Mouse (Mus musculus) spleen, adult 2 months (tissue): Measurements from ENCODE around the gene Smim11. TPM values are rescaled to one million over a fixed set of nuclear protein-coding genes. Genes with fewer than 3 reads are reported as not detected.
A peak's percentile ranks its signal among the peaks of the same experiment; 100 is the strongest.

Source experiments
- DNase-seq, 2 experiments: peaks; one replicate each; pipeline versions ENCODE4 v3.0.0 to v3.0.0-alpha.2; 2012 to 2021; ENCODE audit warnings: low spot score in 2 of 2, low read depth in 1 of 2
- H3K27ac ChIP-seq: fragments of 200-500 bp; 2 replicates; pipeline ENCODE4 v1.5.1; 2012; ENCODE audit warnings: low read length, inconsistent platforms; ENCODE audit not compliant: insufficient read depth
- H3K27me3 ChIP-seq: fragments of 200-500 bp; 2 replicates; pipeline ENCODE4 v1.6.1; 2012; ENCODE audit warnings: mild to moderate bottlenecking, moderate library complexity, low read length, inconsistent platforms; ENCODE audit not compliant: control insufficient read depth, insufficient read depth
- H3K36me3 ChIP-seq: fragments of 200-500 bp; 2 replicates; pipeline ENCODE4 v1.6.1; 2012; ENCODE audit warnings: mild to moderate bottlenecking, low read length, inconsistent platforms; ENCODE audit not compliant: control insufficient read depth, insufficient read depth
- H3K4me1 ChIP-seq: fragments of 200-500 bp; 2 replicates; pipeline ENCODE4 v1.6.1; 2011; ENCODE audit warnings: inconsistent platforms; ENCODE audit not compliant: control insufficient read depth, insufficient read depth, insufficient read length
- H3K4me3 ChIP-seq: fragments of 200-500 bp; 2 replicates; pipeline ENCODE4 v1.5.1; 2011; ENCODE audit warnings: mild to moderate bottlenecking, inconsistent platforms; ENCODE audit not compliant: insufficient read depth, insufficient read length; ENCODE audit errors: extremely low read depth
- CTCF ChIP-seq: fragments of 200-500 bp; IDR thresholded peaks from 2 replicates; pipeline ENCODE4 v1.5.1; 2011; ENCODE audit warnings: mild to moderate bottlenecking, inconsistent platforms; ENCODE audit not compliant: insufficient read depth, insufficient read length, insufficient replicate concordance; ENCODE audit errors: extremely low read depth
- POLR2A ChIP-seq: fragments of 200-500 bp; IDR thresholded peaks from 2 replicates; pipeline ENCODE4 v1.6.1; 2011; ENCODE audit warnings: low read depth, low read length, inconsistent platforms
- WGBS: fragments of 180-500 bp; shearing (Covaris S2); methylation state at CpG from one replicate; pipeline ENCODE4 v1.1.7; 2018; 5-methylcytosine and 5-hydroxymethylcytosine counted together
- polyA plus RNA-seq: library from polyadenylated mRNA; depleted of rRNA; stranded (reverse); fragments of >200 nt; gene quantifications from 2 replicates; pipeline ENCODE4 v1.2.3, GENCODE M21; 2012

Smim11 gene
- polyA plus RNA-seq, 1 experiment: 12.0 TPM

DNA sequence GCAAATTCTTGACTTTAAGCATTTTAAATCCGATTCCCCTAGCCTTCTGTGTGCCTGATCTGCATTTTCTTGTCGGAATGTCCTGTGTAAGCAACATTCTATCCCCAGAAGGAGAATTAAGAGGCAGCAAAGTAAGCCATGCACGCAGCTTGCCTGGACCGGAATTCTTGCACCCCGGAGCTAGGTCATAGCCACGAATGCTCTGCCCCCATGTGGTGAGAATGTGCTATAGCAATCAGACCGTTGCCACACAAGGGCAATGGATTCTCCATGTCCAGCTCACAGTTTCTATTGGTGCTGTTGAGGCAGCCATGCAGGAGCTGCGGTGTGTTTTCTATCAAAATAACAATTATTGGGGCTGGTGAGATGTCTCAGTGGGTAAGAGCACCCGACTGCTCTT, 35.2 kb downstream of the Smim11 start:
- H3K4me3 ChIP-seq: no peak overlapping the region
- no peaks in the 10 kb centered on the region for H3K36me3 ChIP-seq
- WGBS: 11% methylated on average over 9 of the region's 9 CpGs
- TF ChIP-seq CTCF (peak; percentile 71; the same call in 1 of the 2 replicates), POLR2A (no peak)
- peak; percentile 23 to 39 for DNase-seq
- H3K4me1 ChIP-seq: no peaks in the 10 kb centered on the region
- no peak overlapping the region for H3K27ac ChIP-seq
- no peaks in the 10 kb centered on the region for H3K27me3 ChIP-seq

DNA sequence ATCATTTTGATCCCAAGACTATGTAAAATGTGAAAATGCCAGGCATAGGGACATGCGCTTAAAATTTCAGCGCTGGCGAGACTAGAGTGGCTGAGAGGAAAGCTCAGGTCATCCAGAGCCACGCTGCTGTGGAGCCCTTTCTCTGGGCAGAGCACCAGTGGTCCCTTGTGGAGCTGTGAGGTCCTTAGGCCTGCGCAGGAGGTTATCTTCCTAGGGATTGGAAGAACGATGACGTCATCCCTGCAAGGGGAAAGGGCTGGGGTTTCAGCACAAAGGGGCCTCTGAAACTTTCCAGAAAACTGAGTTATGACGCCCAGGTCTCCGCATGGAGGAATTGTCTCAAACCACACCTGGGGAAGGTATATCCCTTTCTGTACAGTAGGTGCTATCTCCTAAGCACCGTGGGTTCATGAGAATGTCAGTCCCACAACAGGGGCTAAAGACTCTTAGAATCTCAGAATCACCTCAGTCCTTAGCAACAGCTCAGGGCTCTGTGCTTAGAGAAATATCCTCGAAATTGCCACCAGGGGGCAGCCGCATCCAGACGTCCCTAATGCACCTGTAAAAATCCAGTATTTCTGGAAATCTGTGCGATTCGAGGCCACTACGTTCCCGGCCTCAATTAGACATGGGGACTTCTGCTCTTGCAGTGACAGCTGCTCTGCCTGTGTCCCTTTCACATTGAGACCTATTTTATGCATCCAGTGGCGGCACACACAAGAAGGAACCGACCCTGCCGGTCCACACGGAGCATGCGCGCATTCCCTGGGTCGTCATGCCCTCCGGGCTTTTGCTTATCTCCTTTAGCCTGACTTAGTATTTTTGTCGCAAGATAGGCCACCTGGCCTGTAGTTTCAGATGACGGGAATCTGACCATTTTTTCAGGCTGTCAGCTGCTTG, 39.8 kb downstream of the Smim11 start:
- Histone ChIP-seq H3K36me3 (no peaks in the 10 kb centered on the region), H3K27ac (no peak overlapping the region), H3K27me3 (no peaks in the 10 kb centered on the region), H3K4me3 (no peak overlapping the region), H3K4me1 (no peaks in the 10 kb centered on the region)
- TF ChIP-seq CTCF: peak; percentile 41; the same call in 1 of the 2 replicates
- no peak for TF ChIP-seq POLR2A
- peak; percentile 3 to 33 for DNase-seq
- WGBS: 28% methylated on average over 27 of the region's 27 CpGs

DNA sequence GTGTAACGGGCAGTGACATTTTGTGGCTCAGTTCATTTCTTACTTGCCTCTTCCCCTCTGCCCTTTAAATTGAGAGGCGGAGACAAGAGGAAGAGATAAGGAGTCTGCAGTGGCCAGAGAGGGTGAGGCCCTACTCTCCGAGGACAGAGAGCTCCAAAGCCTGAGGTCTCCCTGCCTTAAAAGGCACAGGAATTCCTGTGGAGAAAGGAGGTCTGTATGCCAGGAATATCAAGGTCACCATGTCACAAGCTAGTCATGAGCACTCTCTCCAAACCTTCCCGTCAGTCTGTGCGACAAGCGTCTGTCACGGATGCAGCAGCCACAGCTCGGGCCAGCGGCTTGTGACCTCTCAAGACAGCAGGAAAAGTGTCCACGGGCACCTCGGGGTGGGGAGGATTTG, 44.1 kb downstream of the Smim11 start:
- Histone ChIP-seq H3K4me3 (no peak overlapping the region), H3K27ac (no peak overlapping the region), H3K4me1 (no peaks in the 10 kb centered on the region), H3K27me3 (no peaks in the 10 kb centered on the region), H3K36me3 (no peaks in the 10 kb centered on the region)
- WGBS: 74% methylated on average over 11 of the region's 11 CpGs
- TF ChIP-seq POLR2A (no peak), CTCF (no peak)
- no peak for DNase-seq

DNA sequence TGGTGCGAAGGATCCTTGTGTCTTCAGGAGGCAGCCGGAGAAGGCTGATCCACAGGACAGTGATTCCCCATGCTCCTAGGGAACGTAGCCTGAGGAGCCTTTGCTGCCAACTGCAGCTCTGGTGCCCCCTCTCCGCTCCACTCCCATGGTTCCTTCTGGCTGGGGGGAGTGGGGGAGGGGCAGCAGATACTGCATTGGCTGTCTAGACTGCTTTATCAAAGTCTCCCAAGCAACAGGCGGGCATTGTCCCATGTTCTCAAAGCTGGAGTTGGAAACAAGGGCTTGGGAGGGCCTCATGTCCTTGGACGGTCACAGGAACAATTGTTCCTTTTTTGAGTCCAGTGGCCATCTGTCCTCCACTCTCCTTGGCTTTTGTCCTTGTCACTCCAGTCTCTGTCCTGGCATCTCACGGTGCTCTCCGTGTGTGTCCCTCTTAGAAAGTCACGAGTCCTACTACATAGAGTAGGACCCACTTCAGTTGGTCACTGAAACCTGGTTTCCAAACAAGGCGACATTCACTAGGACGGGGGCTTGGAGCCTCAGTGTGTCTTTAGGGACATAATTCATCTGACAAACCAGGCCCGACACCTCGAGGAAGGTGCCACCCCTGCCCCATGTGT, 45.3 kb downstream of the Smim11 start:
- WGBS: 86% methylated on average over 13 of the region's 13 CpGs
- no peaks in the 10 kb centered on the region for H3K4me1 ChIP-seq
- TF ChIP-seq POLR2A (no peak), CTCF (no peak)
- H3K36me3 ChIP-seq: no peaks in the 10 kb centered on the region
- DNase-seq: no peak
- no peak overlapping the region for H3K27ac ChIP-seq
- no peaks in the 10 kb centered on the region for H3K27me3 ChIP-seq
- H3K4me3 ChIP-seq: no peak overlapping the region

DNA sequence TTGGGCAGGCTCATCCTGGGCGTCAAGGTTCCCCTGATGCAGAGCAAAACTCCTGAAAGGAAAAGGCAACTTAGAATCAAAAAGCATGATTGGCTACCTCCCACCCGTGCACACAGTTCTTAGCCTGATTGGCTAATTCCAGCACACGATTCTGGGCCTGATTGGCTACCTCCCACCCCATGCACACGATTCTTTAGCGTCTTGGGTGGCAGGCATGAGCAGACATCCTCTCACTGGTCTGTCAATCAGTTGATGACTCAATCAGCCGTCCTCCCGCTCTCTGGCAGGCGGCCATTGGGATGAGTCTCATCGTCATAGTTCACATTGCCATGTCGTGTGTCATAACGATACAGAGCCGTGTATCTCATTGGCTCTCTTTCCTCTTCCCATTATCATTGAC, 47.9 kb downstream of the Smim11 start:
- WGBS: 94% methylated on average over 12 of the region's 12 CpGs
- TF ChIP-seq POLR2A (no peak), CTCF (no peak)
- no peaks in the 10 kb centered on the region for H3K36me3 ChIP-seq
- no peak for DNase-seq
- no peak overlapping the region for H3K4me3 ChIP-seq
- H3K27ac ChIP-seq: no peak overlapping the region
- H3K4me1 ChIP-seq: no peaks in the 10 kb centered on the region
- H3K27me3 ChIP-seq: no peaks in the 10 kb centered on the region

DNA sequence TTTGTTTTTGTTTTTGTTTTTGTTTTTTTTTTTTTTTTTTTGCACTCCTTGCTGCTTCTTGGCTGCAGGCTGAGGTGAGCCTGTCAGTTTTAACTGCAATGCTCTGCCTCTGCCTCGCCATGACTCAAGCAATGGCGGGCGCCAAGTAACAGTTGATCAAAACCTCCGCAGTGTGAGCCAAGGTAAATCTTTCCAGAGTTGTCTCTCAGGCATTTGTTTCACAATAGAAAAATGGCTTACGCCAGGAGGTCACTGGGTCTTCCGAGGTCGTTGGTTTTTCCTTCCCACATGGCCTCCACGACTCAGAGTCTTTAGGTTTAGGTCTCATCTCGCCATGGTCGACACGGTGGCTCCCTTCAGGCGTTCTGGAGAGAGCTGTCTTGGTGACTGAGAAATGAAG, 52.2 kb downstream of the Smim11 start:
- WGBS: 90% methylated on average over 12 of the region's 12 CpGs
- H3K4me1 ChIP-seq: no peaks in the 10 kb centered on the region
- TF ChIP-seq POLR2A (no peak), CTCF (no peak)
- no peaks in the 10 kb centered on the region for H3K27me3 ChIP-seq
- H3K27ac ChIP-seq: no peak overlapping the region
- DNase-seq: no peak
- H3K4me3 ChIP-seq: no peak overlapping the region
- H3K36me3 ChIP-seq: no peaks in the 10 kb centered on the region

DNA sequence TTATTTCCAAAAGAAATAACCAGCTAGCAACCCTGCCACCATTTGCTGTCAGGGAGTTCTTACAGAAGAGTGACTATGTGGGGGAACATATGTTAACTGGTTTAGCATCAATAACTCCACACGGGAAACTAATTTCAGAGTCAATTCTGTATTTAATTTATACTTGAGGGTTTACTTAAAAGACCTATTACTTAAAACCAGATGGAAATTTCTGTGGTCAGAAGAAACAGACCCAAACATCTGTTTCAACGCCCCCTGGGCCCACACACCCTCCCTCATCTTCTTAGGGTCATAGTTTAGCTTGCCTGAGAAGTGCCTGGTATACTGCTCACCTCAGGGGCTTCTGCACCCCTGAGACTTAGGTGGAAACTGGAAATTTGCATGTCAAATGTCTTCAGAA, 52.8 kb downstream of the Smim11 start:
- no peaks in the 10 kb centered on the region for H3K27me3 ChIP-seq
- no peak for TF ChIP-seq POLR2A
- TF ChIP-seq CTCF: no peak
- 23% methylated on average over 2 of the region's 2 CpGs for WGBS
- no peaks in the 10 kb centered on the region for H3K36me3 ChIP-seq
- no peaks in the 10 kb centered on the region for H3K4me1 ChIP-seq
- DNase-seq: no peak
- H3K4me3 ChIP-seq: no peak overlapping the region
- no peak overlapping the region for H3K27ac ChIP-seq
